8 mouse cellular contexts compared by ENCODE assay signal in the genomic region with DNA sequence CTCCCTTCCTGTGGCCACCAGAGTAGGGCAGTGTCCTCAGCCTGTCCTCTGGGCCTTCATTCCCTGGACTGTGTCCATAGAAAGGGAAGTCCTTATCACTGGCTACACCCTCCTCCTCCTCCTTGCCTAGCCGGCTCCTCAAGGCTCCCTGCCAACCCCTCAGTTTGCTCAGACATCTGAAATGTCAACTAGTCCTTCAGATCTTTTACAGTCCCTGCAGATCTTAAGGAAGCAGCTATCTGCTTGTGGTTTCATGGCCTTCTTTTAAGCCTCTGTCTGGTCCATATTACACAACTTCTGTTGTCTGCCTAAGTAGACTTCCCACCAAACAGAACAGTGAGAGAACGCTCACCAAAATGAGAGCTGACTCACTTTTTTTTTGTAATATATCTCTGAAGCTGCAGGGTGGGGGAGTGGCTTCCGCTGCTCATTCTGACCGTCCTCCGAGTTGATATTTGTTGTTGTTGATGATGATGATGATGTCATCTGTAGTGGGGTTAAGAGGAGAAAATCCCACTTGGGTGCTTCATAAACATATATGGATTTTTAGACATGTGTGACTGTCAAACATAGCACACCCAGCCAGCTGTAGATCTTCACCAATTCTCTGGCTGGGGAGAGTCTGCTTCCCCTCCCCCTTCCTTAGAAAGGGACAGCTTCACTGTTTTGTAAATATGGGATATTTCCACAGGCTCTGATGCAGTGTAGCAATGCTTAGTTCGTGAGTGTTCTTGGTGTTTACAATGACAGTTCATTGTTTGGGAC.
DNase-seq lines count a peak whose midpoint lies in the region; ATAC-seq and TF ChIP-seq lines count a peak whose summit lies in the region.
"Had no signal": no experiment of that assay in that cellular context is flagged by ENCODE, and none has a peak within 500 bp of the region (broad histone marks: within the 10 kb centered on the region; RNA-seq: fewer than 3 reads in every experiment).

No protein-coding gene starts in this region.

- H3K4me1 ChIP-seq in MEL (ENCODE audit: control insufficient read depth in 1 of 2, insufficient read depth in 2 of 2, low read length in 2 of 2), result no peaks in the 10 kb centered on the region
- H3K4me1 ChIP-seq in heart, embryonic 11.5 days (ENCODE audit: control insufficient read depth, insufficient read depth, low read length), result peaks cover 11% of the 10 kb centered on the region; the same call in 1 of the 2 replicates
- H3K4me1 ChIP-seq in liver, embryonic 14.5 days (replicated peaks; ENCODE audit: control insufficient read depth in 2 of 2, insufficient read depth in 2 of 2, low read length in 1 of 2), result peaks cover 0 to 16% of the 10 kb centered on the region in 2 experiments; a peak in 2 of 4 replicates

- H3K4me3 ChIP-seq in C2C12 (ENCODE audit: insufficient read depth, poor library complexity, severe bottlenecking), result no peak overlapping the region
- H3K4me3 ChIP-seq in MEL (ENCODE audit: control insufficient read depth in 1 of 2, insufficient read depth in 1 of 2, low read depth in 2 of 2, low read length in 2 of 2), result no peak overlapping the region
- H3K4me3 ChIP-seq in heart, embryonic 11.5 days (ENCODE audit: low read depth, low read length), result no peak overlapping the region
- H3K4me3 ChIP-seq in liver, embryonic 14.5 days (ENCODE audit: insufficient read depth in 1 of 2, low read depth in 2 of 2, low read length in 2 of 2), result no peak overlapping the region
- H3K4me3 ChIP-seq: embryonic facial prominence, embryonic 12.5 days had no signal

- TF ChIP-seq POLR2A in MEL (IDR thresholded peaks at IDR 0.05; ENCODE audit: control insufficient read depth in 1 of 2, insufficient read depth in 1 of 2, low read depth in 1 of 2, low read length in 2 of 2, poor library complexity in 1 of 2), result no peak

- no peak overlapping the region for H3K9ac ChIP-seq in MEL (ENCODE audit: control insufficient read depth, low read depth, low read length, poor library complexity, severe bottlenecking)
- H3K9ac ChIP-seq in heart, embryonic 11.5 days (ENCODE audit: low read depth, low read length), result no peak overlapping the region
- no peak overlapping the region for H3K9ac ChIP-seq in liver, embryonic 14.5 days (replicated peaks)
- H3K9ac ChIP-seq: embryonic facial prominence, embryonic 12.5 days had no signal

- H3K79me2 ChIP-seq in C2C12 (ENCODE audit: control insufficient read depth, insufficient read depth) (no peaks in the 10 kb centered on the region), MEL (ENCODE audit: control insufficient read depth, insufficient read depth, low read length, poor library complexity) (no peaks in the 10 kb centered on the region)

- no peak for ATAC-seq in heart, embryonic 11.5 days (replicated peaks; ENCODE audit: insufficient number of reproducible peaks, low FRiP score, low TSS enrichment)
- no peak for ATAC-seq in liver, embryonic 14.5 days (ENCODE audit: insufficient read depth)

- H3K27me3 ChIP-seq in C2C12 (ENCODE audit: control insufficient read depth, insufficient read depth, insufficient read length) (no peaks in the 10 kb centered on the region), MEL (ENCODE audit: control insufficient read depth in 1 of 2, insufficient read depth in 2 of 2, low read length in 2 of 2) (no peaks in the 10 kb centered on the region)
- H3K27me3 ChIP-seq in heart, embryonic 11.5 days (ENCODE audit: control insufficient read depth, insufficient read depth, low read length), result no peaks in the 10 kb centered on the region
- no peaks in the 10 kb centered on the region for H3K27me3 ChIP-seq in liver, embryonic 14.5 days (ENCODE audit: control insufficient read depth, insufficient read depth, low read length)
- H3K27me3 ChIP-seq: embryonic facial prominence, embryonic 12.5 days had no signal

- WGBS in heart, embryonic 11.5 days (ENCODE audit: insufficient replicate concordance), result 51% methylated on average over 6 of the region's 6 CpGs
- WGBS in liver, embryonic 14.5 days (ENCODE audit: insufficient replicate concordance), result 12% methylated on average over 6 of the region's 6 CpGs

- H3K27ac ChIP-seq in MEL (ENCODE audit: control insufficient read depth, low read depth, low read length), result no peak overlapping the region
- 0 out of 2 replicates have a peak overlapping the region, but pooled peaks have one; percentile 15 for H3K27ac ChIP-seq in heart, embryonic 11.5 days (ENCODE audit: low read depth, low read length)
- H3K27ac ChIP-seq in liver, embryonic 14.5 days, result no peak overlapping the region

- TF ChIP-seq RAD21 in MEL (IDR thresholded peaks at IDR 0.05; ENCODE audit: low read depth, low read length), result no peak

- TF ChIP-seq CTCF in C2C12 (IDR thresholded peaks at IDR 0.05; ENCODE audit: control insufficient read depth, insufficient read depth, insufficient read length) (no peak), MEL (IDR thresholded peaks at IDR 0.05 in 2 of 3, conservative IDR thresholded peaks at IDR 0.05 in 1 of 3; ENCODE audit: control insufficient read depth in 1 of 3, insufficient read depth in 1 of 3, low read depth in 2 of 3, low read length in 3 of 3, poor library complexity in 1 of 3, severe bottlenecking in 1 of 3) (no peak)
- no peak for TF ChIP-seq CTCF in liver, embryonic 14.5 days (IDR thresholded peaks at IDR 0.05; ENCODE audit: low read depth)

- DNase-seq in MEL (ENCODE audit: low read depth, low spot score), result peak; percentile 9
- DNase-seq in liver, embryonic 14.5 days (ENCODE audit: low read depth in 3 of 3, low spot score in 3 of 3), result peak in 2 of 3 experiments; percentile 5 to 33
- DNase-seq in urinary bladder, postnatal 36 days (ENCODE audit: low spot score in 2 of 2), result peak; percentile 26 to 36
- no peak for DNase-seq in right cerebral cortex, adult 2 months (ENCODE audit: low spot score in 2 of 2)
- no peak for DNase-seq in T-cell, adult 2 months (ENCODE audit: low spot score)

- no peaks in the 10 kb centered on the region for H3K9me3 ChIP-seq in MEL (replicated peaks; ENCODE audit: insufficient read depth, low read length)
- H3K9me3 ChIP-seq in heart, embryonic 11.5 days (replicated peaks; ENCODE audit: control insufficient read depth, low read length), result no peaks in the 10 kb centered on the region
- no peaks in the 10 kb centered on the region for H3K9me3 ChIP-seq in liver, embryonic 14.5 days (ENCODE audit: control insufficient read depth, low read length)
- H3K9me3 ChIP-seq: embryonic facial prominence, embryonic 12.5 days had no signal

- no peak overlapping the region for H3ac ChIP-seq in C2C12 (ENCODE audit: control insufficient read depth, insufficient read length, low read depth)

- TF ChIP-seq EP300 in MEL (IDR thresholded peaks at IDR 0.05; ENCODE audit: low read depth in 1 of 2, low read length in 2 of 2), result no peak
- no peak for TF ChIP-seq EP300 in liver, embryonic 14.5 days (IDR thresholded peaks at IDR 0.05; ENCODE audit: low read depth)

- no peaks in the 10 kb centered on the region for H3K79me3 ChIP-seq in C2C12 (ENCODE audit: low read depth)

- no peaks in the 10 kb centered on the region for H3K36me3 ChIP-seq in C2C12 (ENCODE audit: control insufficient read depth, insufficient read depth)
- no peaks in the 10 kb centered on the region for H3K36me3 ChIP-seq in MEL (ENCODE audit: control insufficient read depth in 1 of 2, insufficient read depth in 2 of 2, low read length in 2 of 2)
- H3K36me3 ChIP-seq in heart, embryonic 11.5 days (ENCODE audit: control insufficient read depth, insufficient read depth, low read length), result no peaks in the 10 kb centered on the region
- no peaks in the 10 kb centered on the region for H3K36me3 ChIP-seq in liver, embryonic 14.5 days (replicated peaks; ENCODE audit: control insufficient read depth, insufficient read depth, low read depth)
- H3K36me3 ChIP-seq: embryonic facial prominence, embryonic 12.5 days had no signal

- H3K4me2 ChIP-seq in heart, embryonic 11.5 days, result no peak overlapping the region
- no peak overlapping the region for H3K4me2 ChIP-seq in liver, embryonic 14.5 days (ENCODE audit: low read depth)
- H3K4me2 ChIP-seq: embryonic facial prominence, embryonic 12.5 days had no signal

TF ChIP-seq in C2C12, 6 proteins besides CTCF, POLR2A, EP300 and RAD21:
- TF ChIP-seq FOSL1 (IDR thresholded peaks at IDR 0.05; ENCODE audit: insufficient read depth, low read length, poor library complexity, severe bottlenecking) (no peak), MYOG (IDR thresholded peaks at IDR 0.05; ENCODE audit: control insufficient read depth, extremely low read depth, insufficient read length) (no peak), MYOD1 (IDR thresholded peaks at IDR 0.05; ENCODE audit: control insufficient read depth, insufficient read length, low read depth) (no peak), CEBPB (IDR thresholded peaks at IDR 0.05; ENCODE audit: low read depth) (peak; percentile 91), USF1 (IDR thresholded peaks at IDR 0.05; ENCODE audit: low read depth) (no peak)
TF ChIP-seq in C2C12: peak in this region for 1.

TF ChIP-seq in MEL, 35 proteins besides CTCF, POLR2A, EP300 and RAD21:
- no peak for TF ChIP-seq NRF1 (IDR thresholded peaks at IDR 0.05; ENCODE audit: insufficient read depth, low read depth, low read length, poor library complexity, severe bottlenecking)
- TF ChIP-seq MYC (IDR thresholded peaks at IDR 0.05; ENCODE audit: low read depth, low read length), result no peak
- TF ChIP-seq SIN3A (IDR thresholded peaks at IDR 0.05; ENCODE audit: low read length), result no peak
- no peak for TF ChIP-seq CHD2 (IDR thresholded peaks at IDR 0.05; ENCODE audit: low read length)
- TF ChIP-seq ZC3H11A (IDR thresholded peaks at IDR 0.05; ENCODE audit: low read depth, low read length), result no peak
- no peak for TF ChIP-seq HCFC1 (IDR thresholded peaks at IDR 0.05; ENCODE audit: low read depth, low read length)
- no peak for TF ChIP-seq SMC3 (IDR thresholded peaks at IDR 0.05; ENCODE audit: low read depth, low read length)
- TF ChIP-seq MAX (IDR thresholded peaks at IDR 0.05; ENCODE audit: low read length), result no peak
- TF ChIP-seq TAL1 (IDR thresholded peaks at IDR 0.05; ENCODE audit: low read length), result no peak

Comparison
In these comparisons a context has a peak if more than half of its experiments do, and no peak if none do; other contexts are left out.
1. DNase-seq: peak in MEL (single experiment), liver, embryonic 14.5 days (2 of 3) and urinary bladder, postnatal 36 days (2 of 2); none in right cerebral cortex, adult 2 months (0 of 2) and T-cell, adult 2 months (single experiment).